Comparison of ENCODE assay signal across 8 mouse cellular contexts in genomic region chr12:84969656-84970427, GRCm38 (mm10). TPM values are rescaled to one million over a fixed set of nuclear protein-coding genes. Genes with fewer than 3 reads are reported as not detected.
DNase-seq lines count a peak whose midpoint lies in the region; ATAC-seq and TF ChIP-seq lines count a peak whose summit lies in the region.

No protein-coding gene starts in this region.

- 17% methylated on average over 15 of the region's 15 CpGs for WGBS in kidney, adult 2 months
- WGBS in hindbrain, embryonic 11.5 days, result 29% methylated on average over 15 of the region's 15 CpGs

- peak overlapping the region; percentile 74 for H3K9ac ChIP-seq in hindbrain, embryonic 11.5 days (ENCODE audit: low read depth, low read length)

- H3K27me3 ChIP-seq in kidney, adult 2 months (replicated peaks; ENCODE audit: control insufficient read depth, insufficient read depth, low read length), result no peaks in the 10 kb centered on the region
- no peaks in the 10 kb centered on the region for H3K27me3 ChIP-seq in hindbrain, embryonic 11.5 days (ENCODE audit: control insufficient read depth, insufficient read depth, low read length)

- TF ChIP-seq CTCF in kidney, adult 2 months (conservative IDR thresholded peaks at IDR 0.05; ENCODE audit: insufficient read depth, insufficient read length, low read depth, low read length), result no peak

- no peak overlapping the region for H3K27ac ChIP-seq in kidney, adult 2 months (ENCODE audit: insufficient read depth, low read depth, low read length)
- H3K27ac ChIP-seq in hindbrain, embryonic 11.5 days (ENCODE audit: low read depth, low read length), result no peak overlapping the region

- peak; percentile 26 for ATAC-seq in activated CD4-positive, CD25-positive, alpha-beta regulatory T cell, adult 4 months
- no peak for ATAC-seq in hindbrain, embryonic 11.5 days (ENCODE audit: low FRiP score)
- peak; percentile 39; the same call in 1 of the 2 replicates for ATAC-seq in megakaryocyte-erythroid progenitor cell, adult 5-6 weeks (replicated peaks; ENCODE audit: low FRiP score, low TSS enrichment, poor library complexity, severe bottlenecking)
- no peak for ATAC-seq in granulocyte monocyte progenitor cell, adult 5-6 weeks (replicated peaks; ENCODE audit: poor library complexity, severe bottlenecking)

- no peak for TF ChIP-seq POLR2A in kidney, adult 2 months (IDR thresholded peaks at IDR 0.05; ENCODE audit: low read depth, low read length)

- peak overlapping the region; percentile 91 for H3K4me2 ChIP-seq in hindbrain, embryonic 11.5 days (replicated peaks; ENCODE audit: low read depth, low read length)

- peaks cover 1% of the 10 kb centered on the region for H3K36me3 ChIP-seq in kidney, adult 2 months (ENCODE audit: control insufficient read depth, insufficient read depth, low read length)
- H3K36me3 ChIP-seq in hindbrain, embryonic 11.5 days (ENCODE audit: control insufficient read depth, insufficient read depth, low read length), result no peaks in the 10 kb centered on the region

- peaks cover 9% of the 10 kb centered on the region for H3K4me1 ChIP-seq in kidney, adult 2 months (ENCODE audit: control insufficient read depth, insufficient read depth, low read length)
- H3K4me1 ChIP-seq in hindbrain, embryonic 11.5 days (replicated peaks; ENCODE audit: control insufficient read depth, insufficient read depth, low read length), result peaks cover 7% of the 10 kb centered on the region; the same call in 1 of the 2 replicates

- peak overlapping the region; percentile 85 for H3K4me3 ChIP-seq in kidney, adult 2 months (ENCODE audit: insufficient read depth, low read depth, low read length)
- H3K4me3 ChIP-seq in hindbrain, embryonic 11.5 days (ENCODE audit: low read depth, low read length), result peak overlapping the region; percentile 69

- H3K9me3 ChIP-seq in hindbrain, embryonic 11.5 days (ENCODE audit: control insufficient read depth, low read length), result no peaks in the 10 kb centered on the region

- DNase-seq in kidney, adult 2 months, result no peak
- no peak for DNase-seq in kidney, postnatal 36 days
- DNase-seq in hindbrain, embryonic 11.5 days (ENCODE audit: low spot score), result no peak
- peak; percentile 37 for DNase-seq in thymus, postnatal 4 days
- DNase-seq in ovary, adult 18-20 months (ENCODE audit: low spot score), result no peak

RNA-seq across cellular contexts. Expression of gene Fcf1, which starts 0.9 kb away (rescaled TPM):
- polyA plus RNA-seq in kidney, adult 2 months (2012; rRNA removed), result 41.2 and 52.0 TPM in 2 replicates
- 100 to 1,000 TPM; 196 to 212 TPM for polyA plus RNA-seq in activated CD4-positive, CD25-positive, alpha-beta regulatory T cell, adult 4 months (2017; shearing (Covaris generic))
- polyA plus RNA-seq in hindbrain, embryonic 11.5 days (2014; fragmentation: Nextera tagmentation; extraction: Ambion mirVana), result 148 and 156 TPM in 2 replicates
- 234 and 237 TPM in 2 replicates for total RNA-seq in megakaryocyte-erythroid progenitor cell, adult 5-6 weeks (2014; fragmentation: Nextera tagmentation)
- total RNA-seq in megakaryocyte-erythroid progenitor cell, adult 5-6 weeks (2017), result 147 and 211 TPM in 2 replicates
- 131 and 137 TPM in 2 replicates for total RNA-seq in granulocyte monocyte progenitor cell, adult 5-6 weeks (2014; fragmentation: Nextera tagmentation)
- 120 and 140 TPM in 2 replicates for total RNA-seq in granulocyte monocyte progenitor cell, adult 5-6 weeks (2017)

RNA-seq across cellular contexts. Expression of gene Arel1, which starts 0.9 kb away (rescaled TPM):
- polyA plus RNA-seq in kidney, adult 2 months (2012; rRNA removed), result 20.7 and 23.3 TPM in 2 replicates
- 10 to 100 TPM; 24.9 to 31.0 TPM for polyA plus RNA-seq in activated CD4-positive, CD25-positive, alpha-beta regulatory T cell, adult 4 months (2017; shearing (Covaris generic))
- 21.8 and 24.5 TPM in 2 replicates for polyA plus RNA-seq in hindbrain, embryonic 11.5 days (2014; fragmentation: Nextera tagmentation; extraction: Ambion mirVana)
- total RNA-seq in megakaryocyte-erythroid progenitor cell, adult 5-6 weeks (2014; fragmentation: Nextera tagmentation), result 39.2 and 51.6 TPM in 2 replicates
- 38.8 and 48.6 TPM in 2 replicates for total RNA-seq in megakaryocyte-erythroid progenitor cell, adult 5-6 weeks (2017)
- total RNA-seq in granulocyte monocyte progenitor cell, adult 5-6 weeks (2014; fragmentation: Nextera tagmentation), result 31.0 and 38.8 TPM in 2 replicates
- total RNA-seq in granulocyte monocyte progenitor cell, adult 5-6 weeks (2017), result 37.8 and 45.9 TPM in 2 replicates

RNA-seq across cellular contexts. Expression of gene Ylpm1, which starts 26.3 kb away (rescaled TPM):
- polyA plus RNA-seq in kidney, adult 2 months (2012; rRNA removed), result 10.0 and 12.4 TPM in 2 replicates
- polyA plus RNA-seq in activated CD4-positive, CD25-positive, alpha-beta regulatory T cell, adult 4 months (2017; shearing (Covaris generic)), result 10 to 100 TPM; 33.4 to 36.1 TPM
- polyA plus RNA-seq in hindbrain, embryonic 11.5 days (2014; fragmentation: Nextera tagmentation; extraction: Ambion mirVana), result 44.2 and 53.2 TPM in 2 replicates
- 97.2 and 106 TPM in 2 replicates for total RNA-seq in megakaryocyte-erythroid progenitor cell, adult 5-6 weeks (2014; fragmentation: Nextera tagmentation)
- 35.0 and 77.3 TPM in 2 replicates for total RNA-seq in megakaryocyte-erythroid progenitor cell, adult 5-6 weeks (2017)
- total RNA-seq in granulocyte monocyte progenitor cell, adult 5-6 weeks (2014; fragmentation: Nextera tagmentation), result 88.8 and 96.9 TPM in 2 replicates
- 50.0 and 50.5 TPM in 2 replicates for total RNA-seq in granulocyte monocyte progenitor cell, adult 5-6 weeks (2017)

Comparison
In these comparisons a context has a peak if more than half of its experiments do, and no peak if none do; other contexts are left out.
1. ATAC-seq: peak in activated CD4-positive, CD25-positive, alpha-beta regulatory T cell, adult 4 months (single experiment) and megakaryocyte-erythroid progenitor cell, adult 5-6 weeks (single experiment); none in hindbrain, embryonic 11.5 days (single experiment) and granulocyte monocyte progenitor cell, adult 5-6 weeks (single experiment).